Mouse (Mus musculus): Measurements from ENCODE around the gene Rnase2b. TPM values are rescaled to one million over a fixed set of nuclear protein-coding genes. Genes with fewer than 3 reads are reported as not detected.
"Not testable (repeated sequence)": the region's sequence is repeated elsewhere in the genome, so short reads cannot be mapped to it uniquely, and the experiment has no call there.

Gene Rnase2b
- polyA plus RNA-seq (2015; fragmentation: Nextera tagmentation; extraction: Ambion mirVana): not detected in 2 replicates

- not testable (repeated sequence) for H3K27me3 ChIP-seq; ATAC-seq (ENCODE audit: low FRiP score, low read depth); H3K4me1 ChIP-seq (replicated peaks); H3K36me3 ChIP-seq; H3K9ac ChIP-seq; H3K4me2 ChIP-seq; H3K27ac ChIP-seq (replicated peaks); H3K4me3 ChIP-seq; H3K9me3 ChIP-seq
- WGBS: 91% methylated on average over 3 of the region's 3 CpGs
Observed at GRCm38 (mm10) chr14:51161976-51162375, at the start of gene Rnase2b. Gene Rnase2b, plus strand, starts transcription at chr14:51162260.

- no peaks in the 10 kb centered on the region for H3K27me3 ChIP-seq
- no peak overlapping the region for H3K4me3 ChIP-seq
- no peaks in the 10 kb centered on the region for H3K4me1 ChIP-seq (replicated peaks)
- no peaks in the 10 kb centered on the region for H3K9me3 ChIP-seq
- H3K27ac ChIP-seq (replicated peaks): no peak overlapping the region
- WGBS: 33% methylated on average over 9 of the region's 9 CpGs
- no peak for ATAC-seq (ENCODE audit: low FRiP score, low read depth)
- H3K4me2 ChIP-seq: peak overlapping the region; percentile 18; the same call in 1 of the 2 replicates
- H3K9ac ChIP-seq: no peak overlapping the region
- no peaks in the 10 kb centered on the region for H3K36me3 ChIP-seq
Observed at GRCm38 (mm10) chr14:51113476-51113875, 48.6 kb upstream of the Rnase2b start.

GRCm38 (mm10) chr14:51113916-51114560, 48.0 kb upstream of the Rnase2b start, which contains the start of gene Eddm3b:
Gene Eddm3b, plus strand, starts transcription at chr14:51114426.
- WGBS: 45% methylated on average over 12 of the region's 12 CpGs
- H3K4me2 ChIP-seq: peak within 1 kb of the TSS; percentile 18; the same call in 1 of the 2 replicates

DNA sequence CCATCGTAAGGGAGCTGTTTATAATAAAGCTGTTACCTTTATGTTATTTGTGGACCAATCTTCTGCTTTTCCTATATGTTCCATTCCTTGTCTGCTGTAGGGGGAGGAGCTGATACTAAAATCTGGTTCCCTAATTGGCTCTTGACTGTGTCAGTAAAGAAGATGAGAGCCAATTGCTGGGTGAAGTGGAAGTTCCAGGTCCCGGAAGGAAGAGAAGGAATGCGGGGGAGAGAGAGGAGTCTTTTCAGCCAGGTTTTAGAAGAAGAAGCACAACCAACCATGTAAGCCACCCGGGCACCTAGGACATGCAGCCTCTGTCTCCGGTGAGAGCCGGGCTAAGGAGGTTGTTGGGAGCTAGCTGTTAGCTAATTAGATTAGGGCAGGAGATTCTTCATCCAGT, 36.4 kb upstream of the Rnase2b start:
- no peak overlapping the region for H3K27ac ChIP-seq (replicated peaks)
- no peaks in the 10 kb centered on the region for H3K27me3 ChIP-seq
- no peak overlapping the region for H3K9ac ChIP-seq
- no peak overlapping the region for H3K4me2 ChIP-seq
- no peaks in the 10 kb centered on the region for H3K9me3 ChIP-seq
- no peaks in the 10 kb centered on the region for H3K36me3 ChIP-seq
- H3K4me3 ChIP-seq: no peak overlapping the region
- WGBS: 93% methylated on average over 6 of the region's 6 CpGs
- no peaks in the 10 kb centered on the region for H3K4me1 ChIP-seq (replicated peaks)
- ATAC-seq (ENCODE audit: low FRiP score, low read depth): no peak

More at GRCm38 (mm10) chr14:51113916-51114560, 48.0 kb upstream of the Rnase2b start, which contains the start of gene Eddm3b:
- H3K4me3 ChIP-seq: no peak within 1 kb of the TSS
- no peaks in the 10 kb centered on the region for H3K36me3 ChIP-seq
- H3K9ac ChIP-seq: no peak within 1 kb of the TSS
- no peak for ATAC-seq (ENCODE audit: low FRiP score, low read depth)
- H3K27ac ChIP-seq (replicated peaks): no peak within 1 kb of the TSS
- no peaks in the 10 kb centered on the region for H3K9me3 ChIP-seq
- H3K4me1 ChIP-seq (replicated peaks): no peaks in the 10 kb centered on the region
- no peaks in the 10 kb centered on the region for H3K27me3 ChIP-seq

DNA sequence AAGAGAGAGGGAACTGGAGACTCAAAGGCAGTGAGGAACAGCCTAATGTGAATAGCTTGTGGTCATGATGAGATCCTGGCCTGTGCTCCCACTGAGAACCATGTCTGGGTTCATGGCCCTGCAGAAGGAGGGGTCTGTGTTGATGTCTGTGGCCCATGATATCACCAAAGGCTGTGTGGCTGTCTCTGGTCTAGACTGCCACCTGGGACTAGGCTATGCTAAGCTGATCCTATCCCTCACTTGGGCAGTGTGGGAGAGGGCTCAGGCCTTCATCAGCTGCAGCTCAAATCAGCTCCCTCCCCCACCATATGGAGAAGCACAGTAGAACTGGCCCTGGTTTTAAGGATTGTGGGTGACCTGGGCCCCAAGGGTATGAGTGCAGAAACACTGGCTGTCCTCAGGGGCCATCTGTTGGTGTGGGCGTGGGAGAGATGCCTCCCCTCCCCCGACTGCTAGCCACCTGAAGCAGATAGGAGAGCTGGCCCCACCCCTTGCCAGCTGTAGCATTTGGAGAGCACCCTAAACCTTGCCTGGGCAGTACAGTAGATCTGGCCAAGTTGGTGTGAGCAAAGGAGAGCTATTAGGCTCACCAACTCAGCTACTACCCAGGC, 34.3 kb upstream of the Rnase2b start:
- Histone ChIP-seq H3K4me1 (replicated peaks) (no peaks in the 10 kb centered on the region), H3K4me3 (no peak overlapping the region), H3K27ac (replicated peaks) (no peak overlapping the region), H3K9me3 (no peaks in the 10 kb centered on the region), H3K4me2 (no peak overlapping the region), H3K9ac (no peak overlapping the region), H3K36me3 (no peaks in the 10 kb centered on the region), H3K27me3 (no peaks in the 10 kb centered on the region)
- ATAC-seq (ENCODE audit: low FRiP score, low read depth): 0 out of 2 replicates have a peak, but pooled peaks have one; percentile 27
- 80% methylated on average over 2 of the region's 2 CpGs for WGBS

- H3K27ac ChIP-seq (replicated peaks): no peak overlapping the region
- ATAC-seq (ENCODE audit: low FRiP score, low read depth): no peak
- H3K36me3 ChIP-seq: no peaks in the 10 kb centered on the region
- H3K4me2 ChIP-seq: no peak overlapping the region
- WGBS: 85% methylated on average over 9 of the region's 9 CpGs
- no peak overlapping the region for H3K9ac ChIP-seq
- no peaks in the 10 kb centered on the region for H3K27me3 ChIP-seq
- H3K4me1 ChIP-seq (replicated peaks): no peaks in the 10 kb centered on the region
- H3K4me3 ChIP-seq: no peak overlapping the region
- H3K9me3 ChIP-seq: no peaks in the 10 kb centered on the region
Observed at GRCm38 (mm10) chr14:51128775-51129623, 33.1 kb upstream of the Rnase2b start.

- no peak for ATAC-seq (ENCODE audit: low FRiP score, low read depth)
- Histone ChIP-seq H3K4me3 (no peak overlapping the region), H3K36me3 (no peaks in the 10 kb centered on the region), H3K4me2 (no peak overlapping the region), H3K27ac (replicated peaks) (no peak overlapping the region), H3K9ac (no peak overlapping the region), H3K4me1 (replicated peaks) (no peaks in the 10 kb centered on the region), H3K27me3 (no peaks in the 10 kb centered on the region), H3K9me3 (no peaks in the 10 kb centered on the region)
- 88% methylated on average over 4 of the region's 4 CpGs for WGBS
Observed at GRCm38 (mm10) chr14:51129624-51129975, 32.5 kb upstream of the Rnase2b start.

- Histone ChIP-seq H3K27ac (replicated peaks) (no peak overlapping the region), H3K4me1 (replicated peaks) (no peaks in the 10 kb centered on the region), H3K9me3 (no peaks in the 10 kb centered on the region), H3K4me3 (no peak overlapping the region), H3K4me2 (no peak overlapping the region), H3K36me3 (no peaks in the 10 kb centered on the region), H3K27me3 (no peaks in the 10 kb centered on the region), H3K9ac (no peak overlapping the region)
- no peak for ATAC-seq (ENCODE audit: low FRiP score, low read depth)
- 87% methylated on average over 9 of the region's 9 CpGs for WGBS
Observed at GRCm38 (mm10) chr14:51130315-51130940, 31.6 kb upstream of the Rnase2b start.

DNA sequence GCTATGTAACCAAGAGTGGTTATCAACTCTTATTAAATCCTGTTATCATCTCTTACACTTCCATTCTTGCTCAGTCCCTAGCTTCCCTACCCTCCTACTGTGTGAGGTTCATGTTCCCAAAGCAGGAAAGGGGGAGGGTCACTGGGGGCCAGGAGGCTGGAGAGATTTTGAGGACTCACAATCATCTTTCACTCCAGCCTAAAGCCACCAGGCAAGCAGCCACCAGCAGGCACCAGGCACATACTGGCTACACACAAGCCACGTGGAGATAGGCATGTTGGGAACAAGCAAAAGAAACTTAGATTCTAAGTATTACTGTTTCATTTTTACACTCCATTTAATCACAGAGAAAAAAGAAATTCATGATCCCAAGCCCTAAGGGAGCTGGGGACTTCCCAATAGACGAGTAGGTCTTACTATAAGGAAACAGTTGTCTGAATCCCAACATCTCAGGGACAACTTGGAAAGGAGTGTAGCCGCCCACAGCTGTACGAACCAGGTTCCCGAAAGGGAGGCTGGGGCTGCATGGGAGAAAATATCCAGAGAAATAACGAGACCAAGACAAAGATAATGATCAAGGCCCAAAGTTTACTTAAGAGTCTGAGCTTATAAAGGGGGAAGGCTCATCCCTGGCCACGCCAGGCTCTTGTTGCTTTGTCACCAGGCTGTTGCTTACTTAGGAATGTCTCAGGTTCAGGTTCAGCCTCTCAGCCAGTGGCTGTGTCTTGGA, 30.8 kb upstream of the Rnase2b start:
- 80% methylated on average over 7 of the region's 7 CpGs for WGBS
- no peak for ATAC-seq (ENCODE audit: low FRiP score, low read depth)
- no peak overlapping the region for H3K4me2 ChIP-seq

GRCm38 (mm10) chr14:51132372-51132771, 29.7 kb upstream of the Rnase2b start:
- no peak overlapping the region for H3K27ac ChIP-seq (replicated peaks)
- H3K27me3 ChIP-seq: no peaks in the 10 kb centered on the region
- no peak overlapping the region for H3K4me3 ChIP-seq
- no peaks in the 10 kb centered on the region for H3K36me3 ChIP-seq
- no peaks in the 10 kb centered on the region for H3K4me1 ChIP-seq (replicated peaks)
- H3K9me3 ChIP-seq: no peaks in the 10 kb centered on the region
- H3K4me2 ChIP-seq: no peak overlapping the region
- WGBS: 90% methylated on average over 4 of the region's 4 CpGs
- ATAC-seq (ENCODE audit: low FRiP score, low read depth): no peak
- H3K9ac ChIP-seq: no peak overlapping the region

More for the DNA sequence above, 30.8 kb upstream of the Rnase2b start:
- no peaks in the 10 kb centered on the region for H3K4me1 ChIP-seq (replicated peaks)
- H3K27ac ChIP-seq (replicated peaks): no peak overlapping the region
- no peaks in the 10 kb centered on the region for H3K36me3 ChIP-seq
- H3K9me3 ChIP-seq: no peaks in the 10 kb centered on the region
- no peak overlapping the region for H3K9ac ChIP-seq
- no peaks in the 10 kb centered on the region for H3K27me3 ChIP-seq
- no peak overlapping the region for H3K4me3 ChIP-seq

- WGBS: 82% methylated on average over 2 of the region's 2 CpGs
- Histone ChIP-seq H3K9me3 (no peaks in the 10 kb centered on the region), H3K4me1 (replicated peaks) (no peaks in the 10 kb centered on the region), H3K9ac (no peak overlapping the region), H3K4me3 (no peak overlapping the region), H3K36me3 (no peaks in the 10 kb centered on the region), H3K27me3 (no peaks in the 10 kb centered on the region), H3K4me2 (no peak overlapping the region), H3K27ac (replicated peaks) (no peak overlapping the region)
- ATAC-seq (ENCODE audit: low FRiP score, low read depth): no peak
Observed at GRCm38 (mm10) chr14:51140342-51140741, 21.7 kb upstream of the Rnase2b start.
